Mouse (Mus musculus) ES-Bruce4 (cell line): ENCODE results near the gene C3. TPM values are rescaled to one million over a fixed set of nuclear protein-coding genes. Genes with fewer than 3 reads are reported as not detected.

Source experiments
- H3K27ac ChIP-seq: 2 replicates; pipeline ENCODE4 v1.5.1; 2012; ENCODE audit warnings: low read length, inconsistent platforms; ENCODE audit not compliant: insufficient read depth
- H3K27me3 ChIP-seq: 2 replicates; pipeline ENCODE4 v1.6.1; 2012; ENCODE audit warnings: mild to moderate bottlenecking, low read length, inconsistent platforms; ENCODE audit not compliant: control insufficient read depth, poor library complexity, insufficient read depth, severe bottlenecking
- H3K36me3 ChIP-seq: 2 replicates; pipeline ENCODE4 v1.6.1; 2012; ENCODE audit warnings: inconsistent platforms, mild to moderate bottlenecking, low read length, moderate library complexity; ENCODE audit not compliant: control insufficient read depth, poor library complexity, insufficient read depth, severe bottlenecking
- H3K4me1 ChIP-seq: one replicate; pipeline ENCODE4 v1.8.1; 2011; ENCODE audit warnings: low read length; ENCODE audit not compliant: control insufficient read depth, insufficient read depth
- H3K4me3 ChIP-seq: 2 replicates; pipeline ENCODE4 v1.5.1; 2011; ENCODE audit warnings: low read depth, mild to moderate bottlenecking, low read length
- H3K9ac ChIP-seq: 2 replicates; pipeline ENCODE4 v1.6.1; 2012; ENCODE audit warnings: low read depth, mild to moderate bottlenecking, inconsistent platforms; ENCODE audit not compliant: poor library complexity, severe bottlenecking
- H3K9me3 ChIP-seq: replicated peaks from 2 replicates; pipeline ENCODE4 v1.6.1; 2012; ENCODE audit warnings: mild to moderate bottlenecking, low read length, inconsistent platforms; ENCODE audit not compliant: control insufficient read depth, poor library complexity, insufficient read depth, severe bottlenecking
- CTCF ChIP-seq: IDR thresholded peaks from one replicate; pipeline ENCODE4 v1.8.1; 2011; ENCODE audit warnings: low read depth, low read length
- EP300 ChIP-seq: IDR thresholded peaks from 2 replicates; pipeline ENCODE4 v1.6.1; 2011; ENCODE audit warnings: low read depth, low read length; ENCODE audit not compliant: insufficient read depth
- POLR2A ChIP-seq: IDR thresholded peaks from one replicate; pipeline ENCODE4 v1.8.1; 2011; ENCODE audit warnings: low read length; ENCODE audit not compliant: insufficient read depth
- polyA plus RNA-seq: library from polyadenylated mRNA; stranded (reverse); fragments of >200 nt; gene quantifications from 2 replicates; pipeline ENCODE4 v1.2.4, GENCODE M21; 2011; ENCODE audit warnings: low read depth; ENCODE audit not compliant: missing spikeins, insufficient read depth, insufficient read length

C3 gene
- polyA plus RNA-seq, 1 experiment, result 0.94 TPM

DNA sequence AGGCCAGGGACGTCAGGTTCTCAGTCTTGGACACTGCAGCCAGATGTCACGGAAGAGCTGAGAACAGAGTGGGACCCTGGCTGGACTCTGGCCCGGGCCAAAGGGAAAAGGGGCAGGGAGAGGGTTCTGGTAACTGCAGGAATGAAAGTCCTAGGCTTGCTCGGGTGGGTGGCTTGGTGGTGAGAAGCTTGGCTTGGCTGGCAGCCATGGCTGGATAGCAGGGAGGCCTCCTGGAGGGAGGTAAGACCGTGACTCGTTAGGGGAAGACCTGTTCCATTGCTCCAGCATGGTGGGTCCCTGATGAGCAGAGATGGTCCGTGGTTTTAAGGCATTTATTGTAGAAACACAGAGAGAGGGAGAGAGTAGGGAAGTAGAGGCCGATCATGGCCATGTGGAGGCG, 43.4 kb upstream of the C3 start:
- Histone ChIP-seq H3K9ac (no peak overlapping the region), H3K9me3 (peaks cover 5% of the 10 kb centered on the region; the same call in 1 of the 2 replicates), H3K27me3 (no peaks in the 10 kb centered on the region), H3K4me3 (no peak overlapping the region), H3K4me1 (no peaks in the 10 kb centered on the region), H3K27ac (no peak overlapping the region), H3K36me3 (no peaks in the 10 kb centered on the region)
- TF ChIP-seq CTCF (no peak), EP300 (no peak), POLR2A (no peak)

DNA sequence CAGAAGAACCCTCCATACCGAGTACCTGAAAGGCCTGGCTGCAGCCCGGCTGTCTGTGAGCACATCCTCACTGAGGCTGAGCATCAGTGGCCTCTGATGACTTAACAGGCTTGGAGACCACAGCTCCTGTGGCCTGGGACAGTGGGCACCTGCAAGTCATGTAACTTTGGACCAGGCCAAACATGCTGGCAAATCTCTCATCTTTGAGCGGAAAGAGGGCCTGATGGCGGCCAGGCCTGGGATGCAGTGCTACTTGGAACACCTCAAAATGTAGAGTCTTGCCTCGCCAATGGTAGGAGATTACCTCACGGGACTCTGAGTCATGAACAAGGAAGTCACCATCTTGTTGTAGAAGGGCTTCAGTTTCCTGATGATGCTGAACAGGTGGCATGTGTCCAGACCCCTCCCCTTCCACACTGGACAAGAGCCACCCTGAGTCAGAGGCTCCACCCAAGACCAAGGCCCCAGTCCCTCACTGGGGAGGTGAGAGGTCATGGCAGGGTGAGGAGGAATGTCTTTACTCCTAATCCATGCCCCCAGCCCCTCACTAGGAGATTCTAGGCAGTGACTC, 39.7 kb upstream of the C3 start:
- H3K27me3 ChIP-seq, result no peaks in the 10 kb centered on the region
- no peak overlapping the region for H3K27ac ChIP-seq
- no peak overlapping the region for H3K9ac ChIP-seq
- H3K4me3 ChIP-seq, result no peak overlapping the region
- H3K36me3 ChIP-seq, result peaks cover 7% of the 10 kb centered on the region
- H3K9me3 ChIP-seq, result peaks cover 5% of the 10 kb centered on the region; the same call in 1 of the 2 replicates
- peaks cover 8% of the 10 kb centered on the region for H3K4me1 ChIP-seq
- TF ChIP-seq EP300, result no peak
- TF ChIP-seq CTCF, result no peak
- TF ChIP-seq POLR2A, result no peak

GRCm38 (mm10) chr17:57264972-57265945, 37.3 kb upstream of the C3 start:
- Histone ChIP-seq H3K9me3 (no peaks in the 10 kb centered on the region), H3K9ac (no peak overlapping the region), H3K4me3 (no peak overlapping the region), H3K4me1 (peaks cover 12% of the 10 kb centered on the region), H3K27me3 (no peaks in the 10 kb centered on the region), H3K27ac (no peak overlapping the region), H3K36me3 (peaks cover 17% of the 10 kb centered on the region)
- TF ChIP-seq POLR2A (no peak), CTCF (no peak), EP300 (no peak)

DNA sequence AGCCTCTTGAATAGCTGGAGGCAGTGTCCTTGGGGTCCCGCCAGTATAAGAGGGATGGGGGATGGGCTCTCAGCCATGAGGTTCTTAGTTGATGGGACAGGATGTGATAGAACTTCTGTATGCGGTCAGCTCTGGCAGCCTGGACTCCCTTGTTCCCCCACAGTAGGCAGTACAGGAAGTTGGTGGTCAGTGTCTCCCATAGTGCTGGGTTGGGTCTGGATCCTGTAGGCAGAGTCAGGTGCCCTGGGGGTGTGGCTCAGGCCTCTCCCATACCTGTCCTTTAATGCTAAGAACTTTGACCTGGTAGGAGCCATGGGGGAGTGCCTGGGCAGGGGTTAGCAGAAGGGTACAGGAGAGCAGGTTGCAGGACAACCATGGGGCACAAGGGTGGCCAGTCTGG, 36.2 kb upstream of the C3 start:
- Histone ChIP-seq H3K4me3 (no peak overlapping the region), H3K4me1 (peaks cover 12% of the 10 kb centered on the region), H3K27me3 (no peaks in the 10 kb centered on the region), H3K36me3 (peaks cover 27% of the 10 kb centered on the region), H3K9ac (no peak overlapping the region), H3K27ac (no peak overlapping the region), H3K9me3 (no peaks in the 10 kb centered on the region)
- TF ChIP-seq POLR2A, result no peak
- no peak for TF ChIP-seq CTCF
- TF ChIP-seq EP300, result no peak

- no peak overlapping the region for H3K4me3 ChIP-seq
- H3K27me3 ChIP-seq, result no peaks in the 10 kb centered on the region
- peaks cover 12% of the 10 kb centered on the region for H3K4me1 ChIP-seq
- no peak overlapping the region for H3K27ac ChIP-seq
- peaks cover 32% of the 10 kb centered on the region for H3K36me3 ChIP-seq
- TF ChIP-seq EP300 (no peak), POLR2A (no peak), CTCF (no peak)
- H3K9me3 ChIP-seq, result no peaks in the 10 kb centered on the region
- H3K9ac ChIP-seq, result no peak overlapping the region
Observed at GRCm38 (mm10) chr17:57262901-57263550, 35.1 kb upstream of the C3 start.
